Mouse (Mus musculus) forebrain, embryonic 14.5 days (tissue): ENCODE data around the gene Gm12216. TPM values are rescaled to one million over a fixed set of nuclear protein-coding genes. Genes with fewer than 3 reads are reported as not detected.
"Not testable (repeated sequence)": the region's sequence is repeated elsewhere in the genome, so short reads cannot be mapped to it uniquely, and the experiment has no call there.

Source experiments
- ATAC-seq: fragments of 200-750 bp; cut with Nextera tagmentation; 2 replicates; pipeline ENCODE4 v1.8.0; 2017; ENCODE audit warnings: mild to moderate bottlenecking, moderate library complexity
- DNase-seq: peaks from one replicate; pipeline ENCODE4 v3.0.0-alpha.2; 2015; ENCODE audit warnings: low spot score
- H3K27ac ChIP-seq: fragments of 300-500 bp; sonication (generic); 2 replicates; pipeline ENCODE4 v1.5.1; 2014; ENCODE audit warnings: low read depth, mild to moderate bottlenecking, control low read depth, low read length, moderate library complexity
- H3K27me3 ChIP-seq: fragments of 300-500 bp; sonication (generic); replicated peaks from 2 replicates; pipeline ENCODE4 v1.6.1; 2014; ENCODE audit warnings: low read length, control low read depth, mixed read lengths; ENCODE audit not compliant: control insufficient read depth, insufficient read depth
- H3K36me3 ChIP-seq: fragments of 300-500 bp; sonication (generic); 2 replicates; pipeline ENCODE4 v1.6.1; 2014; ENCODE audit warnings: low read length, control low read depth; ENCODE audit not compliant: control insufficient read depth, insufficient read depth
- H3K4me1 ChIP-seq: fragments of 300-500 bp; sonication (generic); 2 replicates; pipeline ENCODE4 v1.6.1; 2014; ENCODE audit warnings: antibody characterized with exemption, low read length, control low read depth; ENCODE audit not compliant: control insufficient read depth, insufficient read depth
- H3K4me2 ChIP-seq: fragments of 300-500 bp; sonication (generic); 2 replicates; pipeline ENCODE4 v1.6.1; 2014; ENCODE audit warnings: mild to moderate bottlenecking, control low read depth, low read length
- H3K4me3 ChIP-seq: fragments of 300-500 bp; sonication (generic); 2 replicates; pipeline ENCODE4 v1.5.1; 2014; ENCODE audit warnings: low read depth, low read length, control low read depth
- H3K9ac ChIP-seq: fragments of 300-500 bp; sonication (generic); 2 replicates; pipeline ENCODE4 v1.6.1; 2014; ENCODE audit warnings: mild to moderate bottlenecking, low read length, control low read depth, moderate library complexity
- H3K9me3 ChIP-seq: fragments of 300-500 bp; sonication (generic); replicated peaks from 2 replicates; pipeline ENCODE4 v1.6.1; 2016; ENCODE audit warnings: low read length, control low read depth, mixed read lengths; ENCODE audit not compliant: control insufficient read depth
- WGBS: fragments of 180-500 bp; shearing (Covaris S2); extraction: QIAGEN DNeasy Blood & Tissue Kit; methylation state at CpG from one replicate; pipeline ENCODE4 v1.1.7; 2014; 5-methylcytosine and 5-hydroxymethylcytosine counted together
- polyA plus RNA-seq: library from polyadenylated mRNA; unstranded; fragments of >200 nt; fragmentation: Nextera tagmentation; extraction: Ambion mirVana; gene quantifications from 2 replicates; pipeline ENCODE4 v1.2.1, GENCODE M21; 2014

Gm12216 gene
- polyA plus RNA-seq, 1 experiment from 2014 or later: not detected

- H3K36me3 ChIP-seq: no peaks in the 10 kb centered on the region
- H3K27ac ChIP-seq: no peak overlapping the region
- no peak overlapping the region for H3K4me2 ChIP-seq
- H3K9ac ChIP-seq: no peak overlapping the region
- H3K9me3 ChIP-seq: no peaks in the 10 kb centered on the region
- ATAC-seq (no peak), DNase-seq (no peak)
- peaks cover 7% of the 10 kb centered on the region; the same call in 1 of the 2 replicates for H3K27me3 ChIP-seq
- WGBS: 40% methylated on average over 6 of the region's 6 CpGs
- peaks cover 18% of the 10 kb centered on the region for H3K4me1 ChIP-seq
- no peak overlapping the region for H3K4me3 ChIP-seq
Observed at GRCm38 (mm10) chr11:53758791-53759351, 100.2 kb downstream of the Gm12216 start.

GRCm38 (mm10) chr11:53758033-53758432 lies 101.0 kb downstream of the Gm12216 start:
- not testable (repeated sequence) for H3K36me3 ChIP-seq, H3K9me3 ChIP-seq, DNase-seq, H3K4me2 ChIP-seq, ATAC-seq, H3K4me3 ChIP-seq, H3K9ac ChIP-seq, H3K27me3 ChIP-seq, H3K27ac ChIP-seq
- 85% methylated on average over 8 of the region's 9 CpGs for WGBS
- peaks cover 10% of the 10 kb centered on the region for H3K4me1 ChIP-seq

- DNase-seq (no peak), ATAC-seq (no peak)
- Histone ChIP-seq H3K9me3 (no peaks in the 10 kb centered on the region), H3K36me3 (no peaks in the 10 kb centered on the region), H3K4me3 (no peak overlapping the region), H3K4me1 (peaks cover 6% of the 10 kb centered on the region), H3K4me2 (no peak overlapping the region), H3K9ac (no peak overlapping the region), H3K27me3 (peaks cover 7% of the 10 kb centered on the region; the same call in 1 of the 2 replicates), H3K27ac (no peak overlapping the region)
- WGBS: 92% methylated on average over 4 of the region's 4 CpGs
Observed at GRCm38 (mm10) chr11:53757612-53758011, 101.4 kb downstream of the Gm12216 start.

- H3K4me1 ChIP-seq: peaks cover 5% of the 10 kb centered on the region
- no peaks in the 10 kb centered on the region for H3K36me3 ChIP-seq
- no peak overlapping the region for H3K4me3 ChIP-seq
- H3K27me3 ChIP-seq: 0 out of 2 replicates have a peak, but pooled peaks cover 3% of the 10 kb centered on the region
- no peak overlapping the region for H3K9ac ChIP-seq
- 87% methylated on average over 12 of the region's 12 CpGs for WGBS
- ATAC-seq: no peak
- H3K27ac ChIP-seq: no peak overlapping the region
- no peaks in the 10 kb centered on the region for H3K9me3 ChIP-seq
- DNase-seq: no peak
- H3K4me2 ChIP-seq: no peak overlapping the region
Observed at GRCm38 (mm10) chr11:53755011-53755595, 104.0 kb downstream of the Gm12216 start.

GRCm38 (mm10) chr11:53749716-53750352 lies 109.2 kb downstream of the Gm12216 start:
- DNase-seq (no peak), ATAC-seq (no peak)
- Histone ChIP-seq H3K27ac (no peak overlapping the region), H3K27me3 (no peaks in the 10 kb centered on the region), H3K9me3 (no peaks in the 10 kb centered on the region), H3K9ac (no peak overlapping the region), H3K4me1 (no peaks in the 10 kb centered on the region), H3K4me2 (no peak overlapping the region), H3K36me3 (no peaks in the 10 kb centered on the region), H3K4me3 (no peak overlapping the region)
- 46% methylated on average over 5 of the region's 5 CpGs for WGBS

- ATAC-seq (no peak), DNase-seq (no peak)
- H3K9me3 ChIP-seq: no peaks in the 10 kb centered on the region
- no peaks in the 10 kb centered on the region for H3K27me3 ChIP-seq
- H3K4me3 ChIP-seq: no peak overlapping the region
- no peak overlapping the region for H3K27ac ChIP-seq
- 61% methylated on average over 4 of the region's 4 CpGs for WGBS
- H3K4me2 ChIP-seq: no peak overlapping the region
- no peaks in the 10 kb centered on the region for H3K4me1 ChIP-seq
- no peak overlapping the region for H3K9ac ChIP-seq
- H3K36me3 ChIP-seq: no peaks in the 10 kb centered on the region
Observed at GRCm38 (mm10) chr11:53749306-53749705, 109.8 kb downstream of the Gm12216 start.

- Histone ChIP-seq H3K4me2 (no peak overlapping the region), H3K9me3 (no peaks in the 10 kb centered on the region), H3K9ac (no peak overlapping the region), H3K4me1 (no peaks in the 10 kb centered on the region), H3K36me3 (no peaks in the 10 kb centered on the region), H3K27me3 (no peaks in the 10 kb centered on the region), H3K4me3 (no peak overlapping the region), H3K27ac (no peak overlapping the region)
- DNase-seq: no peak
- ATAC-seq: no peak
- 90% methylated on average over 6 of the region's 6 CpGs for WGBS
Observed at GRCm38 (mm10) chr11:53748614-53749013, 110.4 kb downstream of the Gm12216 start.

- Histone ChIP-seq H3K36me3 (no peaks in the 10 kb centered on the region), H3K4me2 (no peak overlapping the region), H3K27me3 (no peaks in the 10 kb centered on the region), H3K27ac (no peak overlapping the region), H3K9ac (no peak overlapping the region), H3K9me3 (no peaks in the 10 kb centered on the region), H3K4me3 (no peak overlapping the region), H3K4me1 (no peaks in the 10 kb centered on the region)
- no peak for DNase-seq
- 95% methylated on average over 9 of the region's 9 CpGs for WGBS
- no peak for ATAC-seq
Observed at GRCm38 (mm10) chr11:53747985-53748384, 111.1 kb downstream of the Gm12216 start.

- ATAC-seq (no peak), DNase-seq (no peak)
- Histone ChIP-seq H3K4me3 (no peak overlapping the region), H3K27me3 (no peaks in the 10 kb centered on the region), H3K27ac (no peak overlapping the region), H3K9ac (no peak overlapping the region), H3K36me3 (no peaks in the 10 kb centered on the region), H3K4me1 (no peaks in the 10 kb centered on the region), H3K4me2 (no peak overlapping the region), H3K9me3 (no peaks in the 10 kb centered on the region)
- WGBS: 89% methylated on average over 2 of the region's 2 CpGs
Observed at GRCm38 (mm10) chr11:53745260-53745659, 113.8 kb downstream of the Gm12216 start.
